Mouse (Mus musculus) ovary, adult 18-20 months (tissue): ENCODE results near the gene Mia3.
"Not testable (repeated sequence)": the region's sequence is repeated elsewhere in the genome, so short reads cannot be mapped to it uniquely, and the experiment has no call there.

Experiments
- DNase-seq: peaks from one replicate; pipeline ENCODE4 v3.0.0; 2022; ENCODE audit warnings: low spot score, mixed read lengths

The Mia3 gene

GRCm38 (mm10) chr1:183344886-183345816, 24.2 kb downstream of the Mia3 start:
- peak; percentile 77 for DNase-seq

- not testable (repeated sequence) for DNase-seq
These were observed 26.5 kb downstream of the Mia3 start for GRCm38 (mm10) chr1:183342902-183343301.

GRCm38 (mm10) chr1:183327171-183327570, 42.2 kb downstream of the Mia3 start:
- DNase-seq: no peak

- DNase-seq: no peak
These were observed 44.9 kb downstream of the Mia3 start for GRCm38 (mm10) chr1:183324433-183324832.

- DNase-seq: no peak
These were observed 45.4 kb downstream of the Mia3 start for GRCm38 (mm10) chr1:183323923-183324322.

- DNase-seq: not testable (repeated sequence)
These were observed 46.9 kb downstream of the Mia3 start for GRCm38 (mm10) chr1:183322496-183322895.

GRCm38 (mm10) chr1:183320708-183321107, 48.6 kb downstream of the Mia3 start:
- no peak for DNase-seq

GRCm38 (mm10) chr1:183315783-183316182, 53.6 kb downstream of the Mia3 start:
- no peak for DNase-seq

GRCm38 (mm10) chr1:183312076-183312475, 57.3 kb downstream of the Mia3 start:
- DNase-seq: no peak

GRCm38 (mm10) chr1:183309601-183310000, 59.8 kb downstream of the Mia3 start:
- not testable (repeated sequence) for DNase-seq

GRCm38 (mm10) chr1:183308476-183308875, 60.9 kb downstream of the Mia3 start:
- no peak for DNase-seq

GRCm38 (mm10) chr1:183307555-183307954, 61.8 kb downstream of the Mia3 start:
- DNase-seq: no peak

GRCm38 (mm10) chr1:183299161-183299560, 70.2 kb downstream of the Mia3 start:
- peak; percentile 94 for DNase-seq

GRCm38 (mm10) chr1:183297886-183298489, 71.4 kb downstream of the Mia3 start:
- peak; percentile 4 for DNase-seq

GRCm38 (mm10) chr1:183297473-183297885, 71.9 kb downstream of the Mia3 start:
- no peak for DNase-seq

GRCm38 (mm10) chr1:183296877-183297383, 72.4 kb downstream of the Mia3 start, which contains the start of gene Brox:
TSS of gene Brox (minus strand) at chr1:183297269.
- DNase-seq: peak; percentile 85

- peak; percentile 6 for DNase-seq
These were observed 72.9 kb downstream of the Mia3 start, which contains the start of gene Aida for GRCm38 (mm10) chr1:183296465-183296864. TSS of gene Aida (plus strand) at chr1:183296590.

- DNase-seq: no peak
These were observed 79.8 kb downstream of the Mia3 start for GRCm38 (mm10) chr1:183289576-183289975.

- DNase-seq: no peak
These were observed 81.0 kb downstream of the Mia3 start for GRCm38 (mm10) chr1:183288351-183288750.
